Mouse (Mus musculus) thymus, postnatal 0 days (tissue): ENCODE results near the gene Zfp276. TPM values are rescaled to one million over a fixed set of nuclear protein-coding genes. Genes with fewer than 3 reads are reported as not detected.

ENCODE experiments used
- DNase-seq: peaks from one replicate; pipeline ENCODE4 v3.0.0-alpha.2; 2015; ENCODE audit warnings: low spot score
- polyA plus RNA-seq: library from polyadenylated mRNA; unstranded; fragments of >200 nt; fragmentation: Nextera tagmentation; extraction: Ambion mirVana; gene quantifications from 2 replicates; pipeline ENCODE4 v1.2.1, GENCODE M21; 2015

The Zfp276 gene
- polyA plus RNA-seq, 1 experiment from 2014 or later: 18.8 TPM

DNA sequence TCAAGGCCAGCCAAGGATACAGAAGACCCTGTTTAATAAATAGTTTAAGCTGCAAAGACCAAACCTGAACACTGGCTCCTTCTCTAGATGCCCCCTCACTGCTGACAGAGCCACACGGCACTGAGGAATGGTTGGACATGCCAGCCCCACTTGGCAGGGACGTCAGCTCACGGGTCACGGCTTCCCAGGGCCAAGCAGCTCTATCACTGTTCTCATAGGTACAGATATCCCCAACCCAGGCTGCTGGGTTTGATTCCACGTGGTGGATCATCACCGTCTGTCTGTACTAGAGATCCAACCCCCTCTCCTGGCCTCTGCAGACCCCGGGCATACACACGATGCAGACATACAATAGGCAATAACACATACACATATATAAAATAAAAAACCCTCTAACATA lies 36.7 kb downstream of the Zfp276 start:
- DNase-seq: no peak

DNA sequence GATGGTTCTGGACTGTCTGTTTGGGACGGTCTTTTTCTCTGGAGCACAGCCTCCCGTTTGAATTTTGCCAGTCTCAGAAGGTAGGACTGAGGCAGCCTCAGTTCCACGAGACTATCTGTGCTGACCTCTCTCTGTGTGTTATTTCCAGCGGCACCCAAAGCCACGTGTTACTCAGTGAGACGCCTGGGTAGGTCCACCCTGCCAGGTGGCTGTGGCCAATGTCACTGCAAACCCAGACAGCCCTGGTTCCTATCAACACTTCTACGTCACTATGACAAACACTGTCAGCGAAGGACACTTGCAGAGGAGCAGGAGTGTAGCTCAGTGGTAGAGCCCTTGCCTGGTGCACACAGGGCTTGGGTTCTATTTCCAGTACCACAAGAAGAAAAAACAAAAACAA lies 37.7 kb downstream of the Zfp276 start:
- DNase-seq: no peak

DNA sequence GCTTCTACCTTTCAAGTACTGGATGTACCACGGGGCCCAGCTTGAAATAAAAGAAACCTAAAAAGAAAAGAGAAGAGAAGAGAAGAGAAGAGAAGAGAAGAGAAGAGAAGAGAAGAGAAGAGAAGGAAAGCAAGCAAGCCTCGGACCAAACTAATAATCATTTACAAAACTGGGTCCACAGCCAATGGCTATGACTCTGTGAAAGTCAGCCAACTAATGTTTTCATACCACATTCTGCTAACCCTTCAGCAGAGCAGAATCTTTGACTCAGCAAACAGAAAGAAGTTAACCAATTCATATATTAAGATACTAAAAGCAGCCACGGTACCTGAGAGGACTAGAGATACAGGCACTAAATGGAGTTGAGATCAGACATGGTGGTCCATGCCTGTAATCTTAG lies 38.3 kb downstream of the Zfp276 start:
- DNase-seq: no peak

DNA sequence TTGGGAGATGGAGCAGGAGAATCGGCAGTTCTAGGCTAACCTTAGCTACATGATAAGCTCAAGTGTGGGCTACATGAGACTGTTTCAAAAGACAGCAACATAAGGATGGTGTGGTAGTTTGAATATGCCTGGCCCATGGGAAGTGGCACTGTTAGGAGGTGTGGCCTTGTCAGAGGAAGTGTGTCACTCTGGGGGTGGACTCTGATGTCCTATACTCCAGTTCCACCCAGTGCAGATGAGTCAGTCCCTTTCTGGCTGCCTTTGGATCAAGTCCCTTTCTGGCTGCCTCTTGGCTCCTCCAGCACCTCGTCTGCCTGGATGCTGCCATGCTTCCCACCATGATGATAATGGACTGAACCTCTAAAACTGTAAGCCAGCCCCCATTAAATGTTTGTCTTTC lies 38.8 kb downstream of the Zfp276 start:
- DNase-seq: no peak

DNA sequence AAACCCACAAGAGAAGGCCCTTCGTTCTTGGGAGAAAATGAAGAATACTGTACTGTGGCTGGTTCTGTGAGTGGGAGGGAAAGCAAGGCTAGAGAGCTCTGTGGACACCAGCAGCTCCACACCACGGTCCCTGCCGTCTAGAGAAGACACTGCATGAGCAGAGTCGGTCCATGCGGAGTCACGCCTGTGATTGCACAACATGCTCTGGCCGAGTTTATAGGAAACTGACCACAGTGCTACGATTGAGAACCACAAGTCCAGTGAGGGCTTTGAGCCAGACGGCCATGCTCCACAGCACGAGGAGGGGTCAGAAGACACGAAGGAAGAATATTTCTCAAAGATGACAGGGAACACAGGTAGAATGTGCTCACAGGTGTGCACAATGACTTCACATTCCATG lies 44.3 kb downstream of the Zfp276 start:
- no peak for DNase-seq

DNA sequence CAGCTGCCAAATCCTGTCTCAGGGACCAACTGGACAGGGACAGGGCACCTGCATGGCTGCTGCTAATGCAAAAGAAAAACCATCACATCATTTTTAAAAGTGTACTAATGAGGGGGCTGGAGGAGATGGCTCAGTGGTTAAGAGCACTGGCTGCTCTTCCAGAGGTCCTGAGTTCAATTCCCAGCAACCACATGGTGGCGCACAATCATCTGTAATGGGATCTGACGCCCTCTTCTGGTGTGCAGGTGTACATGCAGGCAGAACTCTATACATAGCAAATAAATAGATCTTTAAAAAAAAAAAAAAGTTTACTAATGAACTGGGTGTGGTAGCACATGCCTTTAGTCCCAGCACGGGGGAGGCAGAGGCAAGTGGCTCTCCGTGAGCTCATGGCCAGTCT lies 54.7 kb downstream of the Zfp276 start:
- DNase-seq: no peak

DNA sequence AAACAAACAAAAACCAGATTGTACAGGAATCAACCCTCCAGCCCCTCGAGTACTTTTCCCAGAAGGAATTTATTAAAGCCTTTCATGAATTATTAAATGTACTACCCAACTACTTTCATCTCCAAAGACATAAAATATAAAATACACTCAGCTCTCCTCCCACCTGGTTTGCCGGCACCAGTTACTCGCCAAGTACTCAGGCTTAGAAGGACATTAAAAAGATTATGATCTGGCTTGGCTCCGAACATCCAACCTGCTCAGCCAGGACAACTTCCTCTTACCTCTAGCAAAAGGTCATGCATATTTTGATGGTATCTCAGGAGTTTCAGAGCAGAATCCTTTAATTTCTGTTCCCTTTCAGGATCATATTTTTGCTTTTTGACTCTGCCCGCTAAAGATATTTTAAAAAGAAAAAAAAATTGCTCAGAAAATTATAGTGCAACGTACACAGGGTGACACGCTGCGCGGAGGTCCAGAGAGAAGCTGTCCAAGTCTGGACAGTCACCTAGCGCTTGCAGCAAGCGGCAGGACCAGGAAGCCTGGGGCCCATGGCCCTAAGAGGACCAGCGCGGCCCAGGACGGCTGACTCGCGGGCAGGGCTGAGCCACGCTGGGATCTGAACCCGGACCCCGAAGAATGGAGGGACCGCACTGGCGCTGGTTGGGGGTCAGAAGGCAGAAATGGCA lies 63.9 kb downstream of the Zfp276 start:
- DNase-seq: no peak

DNA sequence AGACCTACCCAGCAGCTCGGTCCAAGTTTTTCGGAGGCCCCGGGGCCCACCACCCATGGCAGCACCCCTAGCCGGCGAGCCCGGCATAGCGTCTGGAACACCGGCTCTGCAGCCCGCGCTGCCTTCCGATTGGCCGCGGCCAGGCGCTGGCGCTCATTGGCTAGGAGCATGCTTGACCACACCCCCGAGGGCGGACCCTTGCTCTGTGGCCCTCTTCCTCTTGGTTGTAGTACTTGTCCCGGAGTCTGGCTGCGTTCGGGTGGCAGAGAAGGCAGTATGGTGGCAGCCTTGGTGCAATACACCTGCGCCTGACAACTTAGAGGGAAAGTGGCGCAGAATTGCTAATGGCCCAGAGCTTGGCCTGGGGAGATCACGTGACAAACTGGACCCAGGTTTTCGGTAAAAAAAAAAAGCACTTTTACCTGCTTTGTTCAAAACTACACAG lies 64.5 kb downstream of the Zfp276 start, which contains the start of gene Fanca:
TSS of gene Fanca (minus strand) at position 110 of the 445 bp plus-strand sequence.
- DNase-seq: peak; percentile 96

Other genes with a start within 250 kb of the Zfp276 start
- 51.4 and 78.6 TPM in 2 replicates for gene Ankrd11, start 211.9 kb upstream of the Zfp276 start, polyA plus RNA-seq
- 48.2 and 49.5 TPM in 2 replicates for gene Spg7, start 191.3 kb upstream of the Zfp276 start, polyA plus RNA-seq
- gene Rpl13, start 151.8 kb upstream of the Zfp276 start, polyA plus RNA-seq: 1,818 and 1,880 TPM in 2 replicates
- 0.22 and 0.31 TPM in 2 replicates for gene Cpne7, start 136.8 kb upstream of the Zfp276 start, polyA plus RNA-seq
- gene Sult5a1, start 95.9 kb upstream of the Zfp276 start, polyA plus RNA-seq: 3.7 and 3.8 TPM in 2 replicates
- 2.7 and 3.7 TPM in 2 replicates for gene Dpep1, start 68.0 kb upstream of the Zfp276 start, polyA plus RNA-seq
- gene Chmp1a, start 41.4 kb upstream of the Zfp276 start, polyA plus RNA-seq: 144 and 151 TPM in 2 replicates
- 1.0 and 2.2 TPM in 2 replicates for gene Spata33, start 41.4 kb upstream of the Zfp276 start, polyA plus RNA-seq
- gene Cdk10, start 29.4 kb upstream of the Zfp276 start, polyA plus RNA-seq: 18.3 and 18.6 TPM in 2 replicates
- 8.4 and 8.8 TPM in 2 replicates for gene Spata2l, start 18.0 kb upstream of the Zfp276 start, polyA plus RNA-seq
- gene Vps9d1, start 153 bp downstream of the Zfp276 start, polyA plus RNA-seq: 11.5 and 12.0 TPM in 2 replicates
- 22.0 and 22.5 TPM in 2 replicates for gene Fanca, start 64.4 kb downstream of the Zfp276 start, polyA plus RNA-seq
- 1.3 and 1.4 TPM in 2 replicates for gene Spire2, start 78.5 kb downstream of the Zfp276 start, polyA plus RNA-seq
- gene Tcf25, start 119.6 kb downstream of the Zfp276 start, polyA plus RNA-seq: 155 and 165 TPM in 2 replicates
- gene Mc1r, start 152.9 kb downstream of the Zfp276 start, polyA plus RNA-seq: 0.28 and 0.56 TPM in 2 replicates
- gene Tubb3, start 157.2 kb downstream of the Zfp276 start, polyA plus RNA-seq: 11.9 and 16.3 TPM in 2 replicates
- 21.3 and 24.0 TPM in 2 replicates for gene Def8, start 169.3 kb downstream of the Zfp276 start, polyA plus RNA-seq
- gene Afg3l1, start 223.7 kb downstream of the Zfp276 start, polyA plus RNA-seq: 37.1 and 47.2 TPM in 2 replicates